Mouse (Mus musculus) heart, adult 2 months (tissue): Measurements from ENCODE around the gene Rnf11.

Experiments used
- CTCF ChIP-seq: fragments of 200-600 bp; IDR thresholded peaks from 2 replicates; pipeline ENCODE4 v1.8.1; 2022; ENCODE audit warnings: antibody characterized with exemption, mild to moderate bottlenecking, moderate library complexity
- EP300 ChIP-seq: fragments of 200-500 bp; IDR thresholded peaks from 2 replicates; pipeline ENCODE4 v1.6.1; 2011; ENCODE audit warnings: low read depth, low read length, control low read depth; ENCODE audit not compliant: insufficient read depth

DNA sequence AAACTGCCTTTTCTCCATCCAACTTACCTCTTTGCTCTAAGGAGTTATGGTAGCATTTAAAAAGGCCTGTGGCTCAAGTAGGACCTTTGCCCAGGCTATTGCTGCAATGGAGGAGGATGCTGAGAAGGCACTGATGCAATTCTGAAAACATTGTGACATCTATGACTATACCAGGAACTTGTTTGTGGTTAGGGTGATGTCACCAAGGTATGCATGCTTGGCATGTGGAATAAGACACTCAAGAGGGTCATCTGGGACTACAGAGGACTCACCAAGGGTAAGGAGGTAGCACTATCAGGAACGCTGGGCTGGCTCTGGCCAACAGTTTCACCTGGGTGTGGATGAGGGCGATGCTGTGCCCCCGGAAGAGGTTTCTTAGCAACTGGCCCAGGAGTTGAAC lies at the start of gene Rnf11:
- TF ChIP-seq CTCF (no peak), EP300 (no peak)
